Mouse (Mus musculus): ENCODE results near the gene Coq5.

Gene Coq5

GRCm38 (mm10) chr5:115312816-115313667, 33.6 kb downstream of the Coq5 start:
- DNase-seq = no peak

GRCm38 (mm10) chr5:115313668-115313943, 34.1 kb downstream of the Coq5 start:
- DNase-seq = no peak

GRCm38 (mm10) chr5:115316968-115317644, 37.6 kb downstream of the Coq5 start:
- no peak for DNase-seq

- DNase-seq = no peak
These were observed 38.3 kb downstream of the Coq5 start for GRCm38 (mm10) chr5:115317645-115318328.

GRCm38 (mm10) chr5:115319004-115319940, 39.8 kb downstream of the Coq5 start:
- DNase-seq = peak; percentile 68 to 84

GRCm38 (mm10) chr5:115326256-115326831, 46.9 kb downstream of the Coq5 start:
- no peak for DNase-seq

- peak; percentile 97 to 98 for DNase-seq
These were observed 47.6 kb downstream of the Coq5 start, which contains the start of gene Srsf9 for GRCm38 (mm10) chr5:115326875-115327609. TSS of gene Srsf9 (plus strand) at chr5:115327177.

- peak; percentile 22 to 48 for DNase-seq
These were observed 48.4 kb downstream of the Coq5 start for GRCm38 (mm10) chr5:115327610-115328548.

GRCm38 (mm10) chr5:115330955-115331354, 51.5 kb downstream of the Coq5 start:
- DNase-seq = no peak

GRCm38 (mm10) chr5:115333626-115334025, 54.2 kb downstream of the Coq5 start:
- DNase-seq = no peak

- DNase-seq = no peak
These were observed 60.5 kb downstream of the Coq5 start for GRCm38 (mm10) chr5:115340007-115340406.

- DNase-seq = peak; percentile 91 to 94
These were observed 61.3 kb downstream of the Coq5 start, which contains the start of the genes Gatc and Triap1 for GRCm38 (mm10) chr5:115340577-115341313. TSS of gene Gatc (minus strand) at chr5:115341178. TSS of gene Triap1 (plus strand) at chr5:115341225.

GRCm38 (mm10) chr5:115341314-115342165, 62.1 kb downstream of the Coq5 start:
- no peak for DNase-seq

All from kidney, postnatal 25 days (tissue).